Mouse (Mus musculus) ES-Bruce4 (cell line): ENCODE measurements around the gene Ttyh3. TPM values are rescaled to one million over a fixed set of nuclear protein-coding genes. Genes with fewer than 3 reads are reported as not detected.

Source experiments
- H3K27ac ChIP-seq: 2 replicates; pipeline ENCODE4 v1.5.1; 2012; ENCODE audit warnings: low read length, inconsistent platforms; ENCODE audit not compliant: insufficient read depth
- H3K27me3 ChIP-seq: 2 replicates; pipeline ENCODE4 v1.6.1; 2012; ENCODE audit warnings: mild to moderate bottlenecking, low read length, inconsistent platforms; ENCODE audit not compliant: control insufficient read depth, poor library complexity, insufficient read depth, severe bottlenecking
- H3K36me3 ChIP-seq: 2 replicates; pipeline ENCODE4 v1.6.1; 2012; ENCODE audit warnings: inconsistent platforms, mild to moderate bottlenecking, low read length, moderate library complexity; ENCODE audit not compliant: control insufficient read depth, poor library complexity, insufficient read depth, severe bottlenecking
- H3K4me1 ChIP-seq: one replicate; pipeline ENCODE4 v1.8.1; 2011; ENCODE audit warnings: low read length; ENCODE audit not compliant: control insufficient read depth, insufficient read depth
- H3K4me3 ChIP-seq: 2 replicates; pipeline ENCODE4 v1.5.1; 2011; ENCODE audit warnings: low read depth, mild to moderate bottlenecking, low read length
- H3K9ac ChIP-seq: 2 replicates; pipeline ENCODE4 v1.6.1; 2012; ENCODE audit warnings: low read depth, mild to moderate bottlenecking, inconsistent platforms; ENCODE audit not compliant: poor library complexity, severe bottlenecking
- H3K9me3 ChIP-seq: replicated peaks from 2 replicates; pipeline ENCODE4 v1.6.1; 2012; ENCODE audit warnings: mild to moderate bottlenecking, low read length, inconsistent platforms; ENCODE audit not compliant: control insufficient read depth, poor library complexity, insufficient read depth, severe bottlenecking
- CTCF ChIP-seq: IDR thresholded peaks from one replicate; pipeline ENCODE4 v1.8.1; 2011; ENCODE audit warnings: low read depth, low read length
- EP300 ChIP-seq: IDR thresholded peaks from 2 replicates; pipeline ENCODE4 v1.6.1; 2011; ENCODE audit warnings: low read depth, low read length; ENCODE audit not compliant: insufficient read depth
- POLR2A ChIP-seq: IDR thresholded peaks from one replicate; pipeline ENCODE4 v1.8.1; 2011; ENCODE audit warnings: low read length; ENCODE audit not compliant: insufficient read depth
- polyA plus RNA-seq: library from polyadenylated mRNA; stranded (reverse); fragments of >200 nt; gene quantifications from 2 replicates; pipeline ENCODE4 v1.2.4, GENCODE M21; 2011; ENCODE audit warnings: low read depth; ENCODE audit not compliant: missing spikeins, insufficient read depth, insufficient read length

Ttyh3 gene
- polyA plus RNA-seq, 1 experiment = 19.1 TPM

DNA sequence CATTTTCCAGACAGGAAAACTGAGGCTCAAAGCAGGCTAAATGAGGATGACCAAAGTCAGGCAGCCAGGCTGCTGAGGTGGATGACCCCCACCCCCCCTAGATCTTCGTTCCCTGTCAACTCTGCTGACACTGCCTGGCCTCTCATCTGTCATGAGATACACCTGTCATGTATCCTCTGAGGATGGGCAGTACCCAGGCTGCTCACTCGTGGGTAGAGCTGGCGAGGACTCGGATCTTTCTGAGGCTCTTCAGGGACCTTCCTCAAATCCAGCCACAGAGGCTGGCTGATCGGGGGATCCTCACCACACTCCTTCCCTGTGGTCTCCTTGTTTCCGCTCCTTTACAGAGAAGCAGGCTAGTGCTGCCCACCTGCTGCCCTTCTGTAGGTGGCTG, 32.7 kb downstream of the Ttyh3 start:
- no peak overlapping the region for H3K4me3 ChIP-seq
- no peaks in the 10 kb centered on the region for H3K36me3 ChIP-seq
- H3K27me3 ChIP-seq = no peaks in the 10 kb centered on the region
- no peak overlapping the region for H3K9ac ChIP-seq
- H3K27ac ChIP-seq = no peak overlapping the region
- H3K4me1 ChIP-seq = peaks cover 4% of the 10 kb centered on the region
- no peak for TF ChIP-seq POLR2A
- no peak for TF ChIP-seq EP300
- TF ChIP-seq CTCF = no peak
- H3K9me3 ChIP-seq = no peaks in the 10 kb centered on the region

DNA sequence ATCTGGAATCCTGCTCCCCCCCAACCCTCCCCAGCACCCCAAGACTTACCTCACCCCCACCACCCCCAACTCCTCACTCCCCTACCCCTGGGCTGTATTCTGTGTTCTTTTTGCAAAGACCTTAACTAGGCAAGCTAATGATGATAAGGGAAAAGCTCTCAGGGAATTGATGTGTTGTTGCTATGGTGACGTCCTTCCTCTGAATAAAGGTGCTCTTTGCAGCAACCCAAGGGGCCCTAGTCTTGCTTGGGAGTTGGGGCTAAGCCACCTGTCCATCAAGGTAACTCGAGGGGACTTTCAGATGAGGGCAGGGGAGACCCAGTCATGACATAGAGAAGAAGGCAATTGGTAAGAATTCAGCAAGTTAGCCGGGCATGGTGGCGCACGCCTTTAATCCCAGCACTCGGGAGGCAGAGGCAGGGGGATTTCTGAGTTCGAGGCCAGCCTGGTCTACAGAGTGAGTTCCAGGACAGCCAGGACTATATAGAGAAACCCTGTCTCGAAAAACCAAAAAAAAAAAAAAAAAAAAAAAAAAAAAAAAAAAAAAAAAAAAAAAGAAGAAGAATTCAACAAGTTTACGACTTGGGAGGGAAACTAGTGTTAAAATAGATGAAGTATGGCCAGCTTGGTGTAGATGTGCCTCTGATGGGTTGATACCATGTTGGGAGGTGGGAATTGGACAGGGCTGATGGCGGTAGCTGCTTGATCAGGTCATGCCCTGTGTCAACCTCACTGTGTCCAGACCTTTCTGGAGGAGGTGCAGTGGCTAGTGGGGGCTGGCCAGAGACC, 33.3 kb downstream of the Ttyh3 start:
- no peak for TF ChIP-seq CTCF
- TF ChIP-seq POLR2A = no peak
- no peak for TF ChIP-seq EP300
- Histone ChIP-seq H3K27ac (no peak overlapping the region), H3K9me3 (no peaks in the 10 kb centered on the region), H3K9ac (no peak overlapping the region), H3K36me3 (no peaks in the 10 kb centered on the region), H3K27me3 (no peaks in the 10 kb centered on the region), H3K4me3 (no peak overlapping the region), H3K4me1 (peaks cover 4% of the 10 kb centered on the region)

DNA sequence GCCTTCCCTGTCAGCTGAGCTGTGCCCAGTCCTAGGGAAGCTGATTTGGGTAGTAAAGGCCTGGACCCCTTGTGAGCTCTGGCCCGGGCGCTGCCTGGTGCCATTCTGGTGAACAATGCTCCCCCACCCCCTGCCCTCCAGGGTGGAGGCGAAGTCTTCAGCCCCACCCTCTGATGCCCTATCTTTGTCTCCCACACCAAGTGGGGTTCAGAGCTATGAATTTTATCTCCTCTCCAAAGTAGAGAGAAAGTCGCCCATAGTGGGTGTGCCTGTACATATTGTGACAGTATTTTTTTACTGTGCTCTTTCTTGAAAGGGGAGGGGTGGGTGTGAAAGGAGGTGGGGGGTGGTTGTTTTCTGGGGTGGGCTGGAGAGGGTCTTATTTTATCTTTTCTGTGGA, 34.0 kb downstream of the Ttyh3 start:
- TF ChIP-seq CTCF (no peak), POLR2A (no peak), EP300 (no peak)
- no peaks in the 10 kb centered on the region for H3K36me3 ChIP-seq
- H3K9me3 ChIP-seq = no peaks in the 10 kb centered on the region
- peaks cover 4% of the 10 kb centered on the region for H3K4me1 ChIP-seq
- no peak overlapping the region for H3K9ac ChIP-seq
- no peak overlapping the region for H3K27ac ChIP-seq
- H3K27me3 ChIP-seq = no peaks in the 10 kb centered on the region
- H3K4me3 ChIP-seq = no peak overlapping the region

DNA sequence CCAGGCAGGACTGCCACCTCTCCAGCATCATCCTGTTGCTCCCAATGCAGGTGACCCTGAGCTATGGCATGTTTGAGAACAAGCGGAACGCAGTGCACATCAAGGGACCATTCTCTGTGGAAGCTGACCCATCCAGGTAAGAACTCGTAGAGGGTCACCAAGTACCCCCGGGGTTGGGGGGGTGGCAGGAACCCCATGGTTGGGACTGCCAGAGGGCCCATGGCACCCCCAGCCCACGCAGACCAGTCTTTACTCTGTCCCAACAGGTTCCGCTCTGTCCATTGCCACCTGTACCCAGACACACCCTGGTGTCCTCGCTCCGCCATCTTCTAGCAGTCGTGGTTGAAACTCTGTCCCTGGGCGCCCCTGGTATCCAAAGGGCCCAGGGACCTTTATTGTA, 34.7 kb downstream of the Ttyh3 start:
- H3K27me3 ChIP-seq = no peaks in the 10 kb centered on the region
- no peaks in the 10 kb centered on the region for H3K9me3 ChIP-seq
- no peak overlapping the region for H3K9ac ChIP-seq
- no peak overlapping the region for H3K4me3 ChIP-seq
- H3K36me3 ChIP-seq = no peaks in the 10 kb centered on the region
- H3K4me1 ChIP-seq = peaks cover 4% of the 10 kb centered on the region
- no peak overlapping the region for H3K27ac ChIP-seq
- TF ChIP-seq CTCF = no peak
- no peak for TF ChIP-seq EP300

DNA sequence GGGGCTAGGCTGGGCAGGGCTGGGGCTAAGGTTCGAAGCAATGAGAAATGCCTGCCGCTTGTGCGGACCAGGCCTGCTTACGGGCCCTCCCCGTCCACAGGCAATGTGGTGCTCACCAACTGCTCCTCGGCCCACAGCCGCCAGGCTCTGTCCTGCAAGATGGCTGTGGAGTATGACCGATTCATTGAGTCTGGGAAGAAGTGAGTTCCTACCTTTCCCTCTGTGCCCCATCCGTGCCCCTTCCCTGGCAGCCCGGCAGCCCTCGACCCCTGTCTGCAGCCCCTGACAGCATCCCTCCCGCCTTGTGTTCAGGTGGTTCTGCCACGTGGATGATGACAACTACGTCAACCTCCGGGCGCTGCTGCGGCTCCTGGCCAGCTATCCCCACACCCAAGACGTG, 36.6 kb downstream of the Ttyh3 start:
- peaks cover 4% of the 10 kb centered on the region for H3K4me1 ChIP-seq
- H3K27me3 ChIP-seq = peaks cover 2% of the 10 kb centered on the region; the same call in 1 of the 2 replicates
- H3K36me3 ChIP-seq = no peaks in the 10 kb centered on the region
- no peak for TF ChIP-seq EP300
- TF ChIP-seq CTCF = no peak
- TF ChIP-seq POLR2A = no peak
- H3K9ac ChIP-seq = no peak overlapping the region
- H3K9me3 ChIP-seq = no peaks in the 10 kb centered on the region
- peak overlapping the region; percentile 8; the same call in 1 of the 2 replicates for H3K4me3 ChIP-seq
- no peak overlapping the region for H3K27ac ChIP-seq

DNA sequence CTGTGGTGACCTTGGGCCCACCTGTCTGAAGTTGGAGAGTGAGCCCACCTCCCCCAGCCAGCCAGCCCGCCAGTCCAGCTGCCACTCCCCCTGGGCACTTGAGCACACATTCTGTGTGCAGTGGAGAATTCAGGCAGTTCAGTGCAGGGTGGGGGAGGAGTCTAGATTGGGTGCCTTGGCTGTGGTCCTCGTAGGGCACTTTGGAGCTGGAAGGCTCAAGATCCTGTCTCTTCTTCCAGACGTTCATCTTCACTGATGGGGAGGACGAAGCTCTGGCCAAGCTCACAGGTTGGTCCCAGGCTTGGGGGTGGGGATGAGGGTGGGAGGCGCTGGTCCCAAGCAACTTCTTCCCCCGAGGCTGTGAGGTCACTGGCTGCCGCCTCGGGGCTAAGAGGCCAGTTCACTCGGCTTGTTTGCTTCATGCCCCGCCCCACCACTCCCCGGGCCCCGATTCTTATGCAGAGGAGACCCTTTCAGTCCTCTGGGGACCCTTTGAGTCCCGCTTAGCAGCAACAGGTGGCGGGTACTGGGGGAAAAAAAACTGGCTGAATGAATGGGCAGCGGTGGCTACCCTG, 37.1 kb downstream of the Ttyh3 start:
- H3K36me3 ChIP-seq = no peaks in the 10 kb centered on the region
- no peak overlapping the region for H3K9ac ChIP-seq
- TF ChIP-seq POLR2A (no peak), EP300 (peak; percentile 94), CTCF (no peak)
- H3K4me1 ChIP-seq = peaks cover 4% of the 10 kb centered on the region
- H3K4me3 ChIP-seq = peak overlapping the region; percentile 17; the same call in 1 of the 2 replicates
- H3K27me3 ChIP-seq = peaks cover 2% of the 10 kb centered on the region; the same call in 1 of the 2 replicates
- H3K9me3 ChIP-seq = no peaks in the 10 kb centered on the region
- peak overlapping the region; percentile 39 for H3K27ac ChIP-seq
